Mouse (Mus musculus): ENCODE measurements at regions not wholly inside any gene's neighbourhood (a gene's known extent, or its start where the extent isn't known, plus 50 kb on each side); places are given as distances from the start of the nearest gene placed in this dataset.
"Not testable (repeated sequence)": the region's sequence is repeated elsewhere in the genome, so short reads cannot be mapped to it uniquely, and the experiment has no call there.

GRCm38 (mm10) chr3:138609749-138610148 is 83.8 kb downstream of the Eif4e start:
- intact Hi-C loops (cut with DNase I; ENCODE audit: low total_unique reads): no loop called here
- DNase-seq: no peak

GRCm38 (mm10) chr3:138612884-138613653 is 87.1 kb downstream of the Eif4e start:
- no peak for DNase-seq

GRCm38 (mm10) chr3:138613680-138614079 is 87.7 kb downstream of the Eif4e start:
- DNase-seq: no peak
- intact Hi-C loops (cut with DNase I; ENCODE audit: low total_unique reads): no loop called here

More at GRCm38 (mm10) chr3:138612884-138613653, 87.1 kb downstream of the Eif4e start:
- intact Hi-C loops (cut with DNase I; ENCODE audit: low total_unique reads): no loop called here

GRCm38 (mm10) chr3:138614899-138615298 is 88.9 kb downstream of the Eif4e start:
- no peak for DNase-seq
- intact Hi-C loops (cut with DNase I; ENCODE audit: low total_unique reads): no loop called here

- no peak for DNase-seq
- intact Hi-C loops (cut with DNase I; ENCODE audit: low total_unique reads): no loop called here
Measured at GRCm38 (mm10) chr3:138620263-138620662, 94.3 kb downstream of the Eif4e start.

- no peak for DNase-seq
- intact Hi-C loops (cut with DNase I; ENCODE audit: low total_unique reads): no loop called here
Measured at GRCm38 (mm10) chr3:138624128-138624527, 98.1 kb downstream of the Eif4e start.

- DNase-seq: no peak
- intact Hi-C loops (cut with DNase I; ENCODE audit: low total_unique reads): no loop called here
Measured at GRCm38 (mm10) chr3:138626230-138626629, 100.3 kb downstream of the Eif4e start.

- intact Hi-C loops (cut with DNase I; ENCODE audit: low total_unique reads): loop anchor here (10.0 kb wide), 1 partner anchor 275 kb away; no protein-coding TSS in a partner anchor
Measured at GRCm38 (mm10) chr3:138630231-138630630, 104.3 kb downstream of the Eif4e start.

GRCm38 (mm10) chr3:138632086-138632485 is 106.1 kb downstream of the Eif4e start:
- no peak for DNase-seq
- intact Hi-C loops (cut with DNase I; ENCODE audit: low total_unique reads): loop anchor here (10.0 kb wide), 1 partner anchor 273 kb away; no protein-coding TSS in a partner anchor

More at GRCm38 (mm10) chr3:138630231-138630630, 104.3 kb downstream of the Eif4e start:
- no peak for DNase-seq

GRCm38 (mm10) chr3:138642026-138642425 is 100.0 kb upstream of the Tspan5 start:
- no peak for DNase-seq
- intact Hi-C loops (cut with DNase I; ENCODE audit: low total_unique reads): loop anchor here (10.0 kb wide), 1 partner anchor 553 kb away; no protein-coding TSS in a partner anchor

- no peak for DNase-seq
- intact Hi-C loops (cut with DNase I; ENCODE audit: low total_unique reads): loop anchor here (10.0 kb wide), 1 partner anchor 551 kb away; no protein-coding TSS in a partner anchor
Measured at GRCm38 (mm10) chr3:138643951-138644285, 98.1 kb upstream of the Tspan5 start.

GRCm38 (mm10) chr3:138644286-138644951 is 97.6 kb upstream of the Tspan5 start:
- DNase-seq: peak; percentile 30

GRCm38 (mm10) chr3:138645320-138645719 is 96.7 kb upstream of the Tspan5 start:
- intact Hi-C loops (cut with DNase I; ENCODE audit: low total_unique reads): loop anchor here (10.0 kb wide), 1 partner anchor 549 kb away; no protein-coding TSS in a partner anchor

More at GRCm38 (mm10) chr3:138644286-138644951, 97.6 kb upstream of the Tspan5 start:
- intact Hi-C loops (cut with DNase I; ENCODE audit: low total_unique reads): loop anchor here (10.0 kb wide), 1 partner anchor 550 kb away; no protein-coding TSS in a partner anchor

GRCm38 (mm10) chr3:138649699-138650098 is 92.3 kb upstream of the Tspan5 start:
- DNase-seq: no peak
- intact Hi-C loops (cut with DNase I; ENCODE audit: low total_unique reads): loop anchor here (10.0 kb wide), 1 partner anchor 545 kb away; no protein-coding TSS in a partner anchor

More at GRCm38 (mm10) chr3:138645320-138645719, 96.7 kb upstream of the Tspan5 start:
- peak; percentile 64 for DNase-seq

GRCm38 (mm10) chr3:138650671-138651070 is 91.3 kb upstream of the Tspan5 start:
- DNase-seq; intact Hi-C loops (cut with DNase I; ENCODE audit: low total_unique reads): not testable (repeated sequence)

- intact Hi-C loops (cut with DNase I; ENCODE audit: low total_unique reads): no loop called here
- no peak for DNase-seq
Measured at GRCm38 (mm10) chr3:138651361-138652205, 90.4 kb upstream of the Tspan5 start.

GRCm38 (mm10) chr3:138652206-138652605 is 89.8 kb upstream of the Tspan5 start:
- DNase-seq: no peak
- intact Hi-C loops (cut with DNase I; ENCODE audit: low total_unique reads): no loop called here

- no peak for DNase-seq
- intact Hi-C loops (cut with DNase I; ENCODE audit: low total_unique reads): no loop called here
Measured at GRCm38 (mm10) chr3:138652685-138653084, 89.3 kb upstream of the Tspan5 start.

GRCm38 (mm10) chr3:138653549-138654246 is 88.3 kb upstream of the Tspan5 start:
- intact Hi-C loops (cut with DNase I; ENCODE audit: low total_unique reads): no loop called here
- DNase-seq: no peak

All from gastrocnemius, postnatal 14 days (tissue).